Mouse (Mus musculus) MEL (cell line): ENCODE measurements at regions not wholly inside any gene's neighbourhood (a gene's known extent, or its start where the extent isn't known, plus 50 kb on each side); places are given as distances from the start of the nearest gene placed in this dataset.

Experiments used
- DNase-seq: peaks from one replicate; pipeline ENCODE4 v3.0.0; 2011; ENCODE audit warnings: low read depth, low spot score
- H3K27ac ChIP-seq: 2 replicates; pipeline ENCODE4 v1.5.1; 2012; ENCODE audit warnings: low read depth, mild to moderate bottlenecking, control low read depth, low read length, moderate library complexity; ENCODE audit not compliant: control insufficient read depth
- H3K27me3 ChIP-seq, 2 experiments: fragments of 150-350 bp in 1 of 2; sonication (generic) in 1 of 2; 2 replicates each; pipeline ENCODE4 v1.6.1; 2012; ENCODE audit warnings: low read length in 2 of 2, mild to moderate bottlenecking in 2 of 2, improper control_type of control experiment in 1 of 2, moderate library complexity in 1 of 2; ENCODE audit not compliant: insufficient read depth in 2 of 2, control insufficient read depth in 1 of 2
- H3K36me3 ChIP-seq, 2 experiments: 2 replicates each; pipeline ENCODE4 v1.6.1; 2012 to 2014; ENCODE audit warnings: low read length in 2 of 2, improper control_type of control experiment in 1 of 2, inconsistent platforms in 1 of 2, mild to moderate bottlenecking in 1 of 2; ENCODE audit not compliant: insufficient read depth in 2 of 2, control insufficient read depth in 1 of 2
- H3K4me1 ChIP-seq, 2 experiments: fragments of 150-350 bp in 1 of 2; sonication (generic) in 1 of 2; 2 replicates each; pipeline ENCODE4 v1.6.1; 2012; ENCODE audit warnings: low read length in 2 of 2, improper control_type of control experiment in 1 of 2, mild to moderate bottlenecking in 1 of 2; ENCODE audit not compliant: insufficient read depth in 2 of 2, control insufficient read depth in 1 of 2
- H3K4me3 ChIP-seq, 2 experiments: fragments of 150-350 bp in 1 of 2; sonication (generic) in 1 of 2; 2 replicates each; pipeline ENCODE4 v1.5.1; 2012; ENCODE audit warnings: low read depth in 2 of 2, low read length in 2 of 2, mild to moderate bottlenecking in 2 of 2, moderate library complexity in 2 of 2, control low read depth in 1 of 2, improper control_type of control experiment in 1 of 2; ENCODE audit not compliant: control insufficient read depth in 1 of 2, insufficient read depth in 1 of 2
- H3K79me2 ChIP-seq: 2 replicates; pipeline ENCODE4 v1.6.1; 2012; ENCODE audit warnings: mild to moderate bottlenecking, low read length, moderate library complexity; ENCODE audit not compliant: control insufficient read depth, poor library complexity, insufficient read depth
- H3K9ac ChIP-seq: 2 replicates; pipeline ENCODE4 v1.6.1; 2012; ENCODE audit warnings: low read depth, mild to moderate bottlenecking, control low read depth, low read length, moderate library complexity; ENCODE audit not compliant: control insufficient read depth, poor library complexity, severe bottlenecking
- H3K9me3 ChIP-seq: fragments of 150-350 bp; sonication (generic); replicated peaks from 2 replicates; pipeline ENCODE4 v1.6.1; 2012; ENCODE audit warnings: mild to moderate bottlenecking, low read length, improper control_type of control experiment, moderate library complexity; ENCODE audit not compliant: insufficient read depth
- CHD1 ChIP-seq: IDR thresholded peaks from 2 replicates; pipeline ENCODE4 v1.6.1; 2012; ENCODE audit warnings: low read depth, mild to moderate bottlenecking, inconsistent platforms, low read length, improper control_type of control experiment
- CHD2 ChIP-seq: IDR thresholded peaks from 2 replicates; pipeline ENCODE4 v1.6.1; 2011; ENCODE audit warnings: low read length, improper control_type of control experiment
- E2F4 ChIP-seq: IDR thresholded peaks from 2 replicates; pipeline ENCODE4 v1.6.1; 2011; ENCODE audit warnings: low read depth, low read length, improper control_type of control experiment, borderline replicate concordance
- ELF1 ChIP-seq: IDR thresholded peaks from 2 replicates; pipeline ENCODE4 v1.6.1; 2014; ENCODE audit warnings: low read depth, mild to moderate bottlenecking, inconsistent platforms, low read length, improper control_type of control experiment, moderate library complexity
- ETS1 ChIP-seq: IDR thresholded peaks from 2 replicates; pipeline ENCODE4 v1.6.1; 2012; ENCODE audit warnings: low read depth, mild to moderate bottlenecking, inconsistent platforms, low read length, improper control_type of control experiment, moderate library complexity
- GABPA ChIP-seq: IDR thresholded peaks from 2 replicates; pipeline ENCODE4 v1.6.1; 2012; ENCODE audit warnings: low read depth, mild to moderate bottlenecking, inconsistent platforms, low read length, improper control_type of control experiment, moderate library complexity
- JUND ChIP-seq: IDR thresholded peaks from 2 replicates; pipeline ENCODE4 v1.6.1; 2011; ENCODE audit warnings: low read depth, mild to moderate bottlenecking, improper control_type of control experiment, low read length
- KAT2A ChIP-seq: conservative IDR thresholded peaks from 2 replicates; pipeline ENCODE4 v1.6.1; 2012; ENCODE audit warnings: low read depth, low read length, improper control_type of control experiment, inconsistent platforms
- MAFK ChIP-seq: IDR thresholded peaks from 2 replicates; pipeline ENCODE4 v1.6.1; 2011; ENCODE audit warnings: low read depth, mild to moderate bottlenecking, low read length, improper control_type of control experiment, borderline replicate concordance
- MAZ ChIP-seq: IDR thresholded peaks from 2 replicates; pipeline ENCODE4 v1.6.1; 2012; ENCODE audit warnings: low read depth, mild to moderate bottlenecking, inconsistent platforms, low read length, improper control_type of control experiment
- MEF2A ChIP-seq: IDR thresholded peaks from 2 replicates; pipeline ENCODE4 v1.6.1; 2014; ENCODE audit warnings: low read depth, mild to moderate bottlenecking, inconsistent platforms, low read length, improper control_type of control experiment; ENCODE audit not compliant: poor library complexity, insufficient replicate concordance, severe bottlenecking; ENCODE audit errors: extremely low read depth
- MXI1 ChIP-seq: IDR thresholded peaks from 2 replicates; pipeline ENCODE4 v1.6.1; 2011; ENCODE audit warnings: mild to moderate bottlenecking, low read depth, low read length, improper control_type of control experiment
- MYC ChIP-seq: IDR thresholded peaks from 2 replicates; pipeline ENCODE4 v1.6.1; 2011; ENCODE audit warnings: low read depth, mild to moderate bottlenecking, low read length, improper control_type of control experiment, moderate library complexity
- NELFE ChIP-seq: IDR thresholded peaks from 2 replicates; pipeline ENCODE4 v1.6.1; 2011; ENCODE audit warnings: low read depth, low read length, improper control_type of control experiment
- NRF1 ChIP-seq: IDR thresholded peaks from 2 replicates; pipeline ENCODE4 v1.6.1; 2014; ENCODE audit warnings: low read depth, mild to moderate bottlenecking, inconsistent platforms, low read length, improper control_type of control experiment, moderate library complexity; ENCODE audit not compliant: poor library complexity, insufficient read depth, severe bottlenecking
- POLR2AphosphoS5 ChIP-seq: IDR thresholded peaks from 2 replicates; pipeline ENCODE4 v1.6.1; 2012; ENCODE audit warnings: low read depth, borderline replicate concordance, mild to moderate bottlenecking, inconsistent platforms, low read length, moderate library complexity, mixed read lengths
- RAD21 ChIP-seq: IDR thresholded peaks from 2 replicates; pipeline ENCODE4 v1.6.1; 2011; ENCODE audit warnings: mild to moderate bottlenecking, low read depth, low read length, improper control_type of control experiment
- SIN3A ChIP-seq: IDR thresholded peaks from 2 replicates; pipeline ENCODE4 v1.6.1; 2012; ENCODE audit warnings: low read length, improper control_type of control experiment, inconsistent platforms
- SMC3 ChIP-seq: IDR thresholded peaks from 2 replicates; pipeline ENCODE4 v1.6.1; 2011; ENCODE audit warnings: low read depth, low read length, improper control_type of control experiment
- TAL1 ChIP-seq: IDR thresholded peaks from 2 replicates; pipeline ENCODE4 v1.6.1; 2012; ENCODE audit warnings: mild to moderate bottlenecking, inconsistent platforms, low read length, moderate library complexity, mixed read lengths
- USF1 ChIP-seq: IDR thresholded peaks from 2 replicates; pipeline ENCODE4 v1.6.1; 2014; ENCODE audit warnings: low read depth, mild to moderate bottlenecking, inconsistent platforms, low read length, improper control_type of control experiment, moderate library complexity
- ZC3H11A ChIP-seq: IDR thresholded peaks from 2 replicates; pipeline ENCODE4 v1.6.1; 2012; ENCODE audit warnings: low read depth, mild to moderate bottlenecking, inconsistent platforms, low read length, improper control_type of control experiment
- ZKSCAN1 ChIP-seq: IDR thresholded peaks from 2 replicates; pipeline ENCODE4 v1.6.1; 2012; ENCODE audit warnings: low read depth, mild to moderate bottlenecking, inconsistent platforms, low read length, improper control_type of control experiment, moderate library complexity

DNA sequence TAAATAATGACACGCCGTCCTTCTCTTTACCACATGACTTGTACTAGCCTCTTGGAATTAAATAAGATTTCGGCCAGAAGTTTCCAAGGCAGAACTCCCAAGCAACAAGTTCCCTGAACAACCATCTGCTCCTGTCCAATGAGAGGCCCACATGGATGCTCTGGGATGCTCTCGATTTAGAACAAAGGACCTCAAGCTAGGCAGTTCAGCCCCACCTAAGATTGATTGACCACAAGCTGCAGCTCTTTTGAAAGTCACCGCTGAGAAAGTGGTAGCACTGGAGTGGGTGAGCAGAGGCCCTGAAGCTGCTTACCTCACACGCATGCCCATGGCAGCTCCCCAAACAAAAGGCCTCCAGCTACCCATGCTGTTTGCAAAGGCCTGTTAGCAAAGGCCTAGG is 73.1 kb upstream of the Eomes start:
- Histone ChIP-seq H3K9me3 (no peaks in the 10 kb centered on the region), H3K9ac (no peak overlapping the region), H3K4me1 (peaks cover 7 to 8% of the 10 kb centered on the region in 2 experiments; a peak in 3 of 4 replicates), H3K79me2 (no peaks in the 10 kb centered on the region), H3K4me3 (no peak overlapping the region), H3K36me3 (peaks cover 0 to 6% of the 10 kb centered on the region in 2 experiments; a peak in 2 of 4 replicates), H3K27ac (no peak overlapping the region), H3K27me3 (no peaks in the 10 kb centered on the region)
- TF ChIP-seq MAFK (no peak), SMC3 (no peak), RAD21 (no peak), SIN3A (no peak), MEF2A (no peak), ETS1 (no peak), MAZ (no peak), CHD1 (no peak), ZC3H11A (no peak)
- DNase-seq = no peak

DNA sequence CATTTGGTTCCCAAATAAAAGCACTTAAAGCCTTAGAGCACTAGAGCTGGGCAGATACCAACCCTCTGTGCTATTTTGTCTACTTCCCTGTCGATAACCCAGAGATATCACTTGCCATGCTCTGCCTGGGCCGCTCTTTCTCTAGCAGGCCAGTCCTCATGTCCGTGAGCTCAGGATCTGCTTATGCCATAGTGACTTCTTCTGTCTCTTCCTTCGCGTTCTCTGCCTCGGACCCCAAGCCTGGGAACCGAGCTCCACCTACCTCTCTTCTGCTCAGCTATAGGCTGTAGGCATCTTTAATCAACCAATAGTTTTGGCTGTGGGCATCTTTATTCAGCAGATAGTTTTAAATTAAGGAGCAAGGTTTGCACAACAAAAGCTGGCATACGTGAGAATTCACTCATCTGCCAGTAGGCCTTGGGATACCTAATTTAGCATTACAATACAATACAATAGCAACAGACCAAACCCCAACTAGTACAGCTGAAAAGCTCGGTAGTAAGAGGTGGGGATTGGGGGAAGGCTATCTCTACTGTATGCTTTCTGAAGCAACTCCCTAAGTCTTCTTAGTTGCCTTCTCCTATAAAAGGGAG is 72.0 kb upstream of the Eomes start:
- H3K27me3 ChIP-seq = no peaks in the 10 kb centered on the region
- no peak overlapping the region for H3K9ac ChIP-seq
- no peak for DNase-seq
- no peaks in the 10 kb centered on the region for H3K9me3 ChIP-seq
- no peaks in the 10 kb centered on the region for H3K4me1 ChIP-seq
- TF ChIP-seq POLR2AphosphoS5 (no peak), MXI1 (no peak), NELFE (no peak), ZKSCAN1 (no peak), USF1 (no peak), E2F4 (no peak), MEF2A (no peak), KAT2A (no peak), SIN3A (no peak), RAD21 (no peak), ELF1 (no peak), CHD1 (no peak), MYC (no peak), NRF1 (no peak), TAL1 (no peak), JUND (no peak), CHD2 (no peak), GABPA (no peak)
- H3K36me3 ChIP-seq = no peaks in the 10 kb centered on the region
- no peak overlapping the region for H3K4me3 ChIP-seq
- H3K79me2 ChIP-seq = no peaks in the 10 kb centered on the region
- no peak overlapping the region for H3K27ac ChIP-seq
